8 mouse cellular contexts compared by ENCODE assay signal in the genomic region with DNA sequence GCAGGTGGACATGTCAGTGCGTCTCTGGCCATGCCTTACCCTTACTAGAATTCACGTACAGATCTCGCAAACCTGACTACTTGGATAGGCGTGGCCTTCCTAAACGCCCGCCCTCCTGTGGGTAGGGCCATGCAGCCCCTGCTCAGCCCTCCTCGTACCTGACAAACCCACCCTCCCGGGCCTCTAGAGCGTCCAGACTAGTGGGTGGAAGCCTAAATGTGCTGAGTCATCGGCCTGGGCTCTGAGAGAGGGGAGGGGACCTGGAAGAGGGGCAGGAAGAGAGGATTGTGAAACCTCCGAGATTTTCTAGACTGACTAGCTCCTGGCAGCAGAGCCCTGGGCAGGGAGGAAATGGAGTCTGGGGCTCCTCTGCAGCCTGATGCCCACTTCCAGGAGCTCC. TPM values are rescaled to one million over a fixed set of nuclear protein-coding genes. Genes with fewer than 3 reads are reported as not detected.
A peak's percentile ranks its signal among the peaks of the same experiment; 100 is the strongest.
DNase-seq lines count a peak whose midpoint lies in the region; ATAC-seq and TF ChIP-seq lines count a peak whose summit lies in the region.

No protein-coding gene starts in this region.

- peak; percentile 28 for DNase-seq in thymus, postnatal 4 days
- no peak for DNase-seq in thymus, adult 2 months
- DNase-seq in embryo, embryonic 9.5 days (ENCODE audit: extremely low spot score): peak; percentile 32
- peak; percentile 52 for DNase-seq in kidney, postnatal 10 days
- peak; percentile 79 for DNase-seq in lung, postnatal 25 days (ENCODE audit: low spot score)
- no peak for DNase-seq in thymus, postnatal 25 days

- no peaks in the 10 kb centered on the region for H3K27me3 ChIP-seq in thymus, adult 2 months (ENCODE audit: control insufficient read depth, insufficient read depth, low read length)
- H3K27me3 ChIP-seq in heart, embryonic 13.5 days (replicated peaks): no peaks in the 10 kb centered on the region
- H3K27me3 ChIP-seq in stomach, embryonic 15.5 days (replicated peaks): no peaks in the 10 kb centered on the region

- ATAC-seq in heart, embryonic 13.5 days (ENCODE audit: extremely low read depth, insufficient number of reproducible peaks, low FRiP score, low TSS enrichment): peak; percentile 35; the same call in 1 of the 2 replicates
- peak; percentile 79 for ATAC-seq in stomach, embryonic 15.5 days (ENCODE audit: insufficient read depth, low FRiP score, low read depth)

- H3K4me3 ChIP-seq in thymus, adult 2 months (ENCODE audit: control insufficient read depth, insufficient read depth, low read length): no peak overlapping the region
- peak overlapping the region; percentile 76 for H3K4me3 ChIP-seq in heart, embryonic 13.5 days
- H3K4me3 ChIP-seq in stomach, embryonic 15.5 days (replicated peaks): peak overlapping the region; percentile 15

- no peaks in the 10 kb centered on the region for H3K36me3 ChIP-seq in thymus, adult 2 months (ENCODE audit: control insufficient read depth, insufficient read depth, low read length)
- peaks cover 44% of the 10 kb centered on the region for H3K36me3 ChIP-seq in heart, embryonic 13.5 days
- H3K36me3 ChIP-seq in stomach, embryonic 15.5 days: 0 out of 2 replicates have a peak, but pooled peaks cover 9% of the 10 kb centered on the region

- no peaks in the 10 kb centered on the region for H3K9me3 ChIP-seq in heart, embryonic 13.5 days
- no peaks in the 10 kb centered on the region for H3K9me3 ChIP-seq in stomach, embryonic 15.5 days

- peak overlapping the region; percentile 89 for H3K9ac ChIP-seq in heart, embryonic 13.5 days
- no peak overlapping the region for H3K9ac ChIP-seq in stomach, embryonic 15.5 days

- TF ChIP-seq CTCF in thymus, adult 2 months (IDR thresholded peaks at IDR 0.05; ENCODE audit: borderline replicate concordance, control insufficient read depth, extremely low read depth, insufficient read depth, low read length, poor library complexity): no peak

- TF ChIP-seq POLR2A in thymus, adult 2 months (IDR thresholded peaks at IDR 0.05; ENCODE audit: control insufficient read depth, extremely low read depth, insufficient read depth, low read length, poor library complexity): no peak

- H3K4me2 ChIP-seq in heart, embryonic 13.5 days: peak overlapping the region; percentile 75
- H3K4me2 ChIP-seq in stomach, embryonic 15.5 days: peak overlapping the region; percentile 63

- peaks cover 26% of the 10 kb centered on the region for H3K4me1 ChIP-seq in thymus, adult 2 months (replicated peaks; ENCODE audit: control insufficient read depth, insufficient read depth, low read length)
- H3K4me1 ChIP-seq in heart, embryonic 13.5 days: peaks cover 22% of the 10 kb centered on the region
- H3K4me1 ChIP-seq in stomach, embryonic 15.5 days: 0 out of 2 replicates have a peak, but pooled peaks cover 5% of the 10 kb centered on the region

- 70% methylated on average over 11 of the region's 11 CpGs for WGBS in thymus, adult 2 months
- WGBS in heart, embryonic 13.5 days: 14% methylated on average over 11 of the region's 11 CpGs
- 20% methylated on average over 11 of the region's 11 CpGs for WGBS in stomach, embryonic 15.5 days

- H3K27ac ChIP-seq in thymus, adult 2 months (ENCODE audit: control insufficient read depth, insufficient read depth, low read length): no peak overlapping the region
- H3K27ac ChIP-seq in heart, embryonic 13.5 days (replicated peaks): peak overlapping the region; percentile 73
- peak overlapping the region; percentile 61 for H3K27ac ChIP-seq in stomach, embryonic 15.5 days

RNA-seq across cellular contexts. Expression of a gene that starts 3.4 kb away (rescaled TPM):
- 26.4 and 29.5 TPM in 2 replicates for polyA plus RNA-seq in thymus, adult 2 months (2012; rRNA removed)
- polyA plus RNA-seq in heart, embryonic 13.5 days (2015; fragmentation: Nextera tagmentation; extraction: Ambion mirVana): 16.3 and 16.9 TPM in 2 replicates
- 26.2 and 29.9 TPM in 2 replicates for polyA plus RNA-seq in stomach, embryonic 15.5 days (2015; fragmentation: Nextera tagmentation; extraction: Ambion mirVana)

RNA-seq across cellular contexts. Expression of a gene that starts 15.1 kb away (rescaled TPM):
- polyA plus RNA-seq in thymus, adult 2 months (2012; rRNA removed): 6.8 and 9.3 TPM in 2 replicates
- polyA plus RNA-seq in heart, embryonic 13.5 days (2015; fragmentation: Nextera tagmentation; extraction: Ambion mirVana): 5.6 and 6.1 TPM in 2 replicates
- polyA plus RNA-seq in stomach, embryonic 15.5 days (2015; fragmentation: Nextera tagmentation; extraction: Ambion mirVana): 16.0 and 22.2 TPM in 2 replicates

RNA-seq across cellular contexts. Expression of a gene that starts 23.8 kb away (rescaled TPM):
- 68.4 and 73.1 TPM in 2 replicates for polyA plus RNA-seq in thymus, adult 2 months (2012; rRNA removed)
- polyA plus RNA-seq in heart, embryonic 13.5 days (2015; fragmentation: Nextera tagmentation; extraction: Ambion mirVana): 26.7 and 27.3 TPM in 2 replicates
- polyA plus RNA-seq in stomach, embryonic 15.5 days (2015; fragmentation: Nextera tagmentation; extraction: Ambion mirVana): 38.9 and 42.4 TPM in 2 replicates

RNA-seq across cellular contexts. Expression of a gene that starts 37.5 kb away (rescaled TPM):
- polyA plus RNA-seq in thymus, adult 2 months (2012; rRNA removed): 39.9 and 44.4 TPM in 2 replicates
- polyA plus RNA-seq in heart, embryonic 13.5 days (2015; fragmentation: Nextera tagmentation; extraction: Ambion mirVana): 42.4 and 42.5 TPM in 2 replicates
- 58.3 and 60.9 TPM in 2 replicates for polyA plus RNA-seq in stomach, embryonic 15.5 days (2015; fragmentation: Nextera tagmentation; extraction: Ambion mirVana)

RNA-seq across cellular contexts. Expression of a gene that starts 43.7 kb away (rescaled TPM):
- 1.8 and 1.9 TPM in 2 replicates for polyA plus RNA-seq in thymus, adult 2 months (2012; rRNA removed)
- 0.27 and 0.74 TPM in 2 replicates for polyA plus RNA-seq in heart, embryonic 13.5 days (2015; fragmentation: Nextera tagmentation; extraction: Ambion mirVana)
- polyA plus RNA-seq in stomach, embryonic 15.5 days (2015; fragmentation: Nextera tagmentation; extraction: Ambion mirVana): 1.5 TPM in 1 of 2 replicates, not detected in the other

Comparison
In these comparisons a context has a peak if more than half of its experiments do, and no peak if none do; other contexts are left out.
1. DNase-seq: peak in thymus, postnatal 4 days (single experiment), embryo, embryonic 9.5 days (single experiment), kidney, postnatal 10 days (single experiment) and lung, postnatal 25 days (single experiment); none in thymus, adult 2 months (single experiment) and thymus, postnatal 25 days (single experiment).